Mouse (Mus musculus): Measurements from ENCODE around the gene Clip1.

The Clip1 gene

GRCm38 (mm10) chr5:123684221-123685144, at the start of gene Clip1:
Gene Clip1 (minus strand): TSS chr5:123684618.
- in situ Hi-C loops (cut with MboI, MseI) = no loop called here

GRCm38 (mm10) chr5:123730981-123731380, 46.6 kb upstream of the Clip1 start:
- in situ Hi-C loops (cut with MboI, MseI) = no loop called here

- in situ Hi-C loops (cut with MboI, MseI) = loop anchor here (25.0 kb wide), 1 partner anchor 1262 kb away; no protein-coding TSS in a partner anchor
Measured at GRCm38 (mm10) chr5:123723816-123724215, 39.4 kb upstream of the Clip1 start.

GRCm38 (mm10) chr5:123720328-123721311, 36.2 kb upstream of the Clip1 start, which contains the start of gene Zcchc8:
Gene Zcchc8 (minus strand): TSS chr5:123721100.
- in situ Hi-C loops (cut with MboI, MseI) = loop anchor here (25.0 kb wide), 1 partner anchor 1258 kb away; no protein-coding TSS in a partner anchor

- in situ Hi-C loops (cut with MboI, MseI) = loop anchor here (25.0 kb wide), 1 partner anchor 1252 kb away; no protein-coding TSS in a partner anchor
Measured at GRCm38 (mm10) chr5:123714622-123715021, 30.2 kb upstream of the Clip1 start.

GRCm38 (mm10) chr5:123713782-123714181, 29.4 kb upstream of the Clip1 start:
- in situ Hi-C loops (cut with MboI, MseI) = loop anchor here (25.0 kb wide), 1 partner anchor 1251 kb away; no protein-coding TSS in a partner anchor

- in situ Hi-C loops (cut with MboI, MseI) = loop anchor here (10.0 to 25.0 kb wide), 2 partner anchors 695 to 1247 kb away; no protein-coding TSS in a partner anchor
Measured at GRCm38 (mm10) chr5:123709571-123709970, 25.2 kb upstream of the Clip1 start.

- in situ Hi-C loops (cut with MboI, MseI) = loop anchor here (10.0 to 25.0 kb wide), 2 partner anchors 696 to 1246 kb away; no protein-coding TSS in a partner anchor
Measured at GRCm38 (mm10) chr5:123708598-123708997, 24.2 kb upstream of the Clip1 start.

GRCm38 (mm10) chr5:123700625-123701024, 16.2 kb upstream of the Clip1 start:
- in situ Hi-C loops (cut with MboI, MseI) = loop anchor here (10.0 to 25.0 kb wide), 2 partner anchors 704 to 1238 kb away; no protein-coding TSS in a partner anchor

GRCm38 (mm10) chr5:123699198-123699597, 14.8 kb upstream of the Clip1 start:
- in situ Hi-C loops (cut with MboI, MseI) = no loop called here

- in situ Hi-C loops (cut with MboI, MseI) = no loop called here
Measured at GRCm38 (mm10) chr5:123696961-123697360, 12.5 kb upstream of the Clip1 start.

GRCm38 (mm10) chr5:123696244-123696643, 11.8 kb upstream of the Clip1 start:
- in situ Hi-C loops (cut with MboI, MseI) = no loop called here

GRCm38 (mm10) chr5:123694468-123694867, 10.1 kb upstream of the Clip1 start:
- in situ Hi-C loops (cut with MboI, MseI) = loop anchor here (5.0 kb wide), 1 partner anchor 42 kb away; no protein-coding TSS in a partner anchor

- in situ Hi-C loops (cut with MboI, MseI) = no loop called here
Measured at GRCm38 (mm10) chr5:123683377-123684220, 819 bp downstream of the Clip1 start.

- in situ Hi-C loops (cut with MboI, MseI) = no loop called here
Measured at GRCm38 (mm10) chr5:123683043-123683376, 1.4 kb downstream of the Clip1 start.

- in situ Hi-C loops (cut with MboI, MseI) = no loop called here
Measured at GRCm38 (mm10) chr5:123682372-123682771, 2.0 kb downstream of the Clip1 start.

- in situ Hi-C loops (cut with MboI, MseI) = no loop called here
Measured at GRCm38 (mm10) chr5:123679546-123680263, 4.7 kb downstream of the Clip1 start.

GRCm38 (mm10) chr5:123679106-123679505, 5.3 kb downstream of the Clip1 start:
- in situ Hi-C loops (cut with MboI, MseI) = no loop called here

- in situ Hi-C loops (cut with MboI, MseI) = no loop called here
Measured at GRCm38 (mm10) chr5:123675717-123676116, 8.7 kb downstream of the Clip1 start.

GRCm38 (mm10) chr5:123675221-123675620, 9.2 kb downstream of the Clip1 start:
- in situ Hi-C loops (cut with MboI, MseI) = no loop called here

Data from regulatory T cell (primary cell).